8 mouse cellular contexts compared by ENCODE assay signal in the genomic region with DNA sequence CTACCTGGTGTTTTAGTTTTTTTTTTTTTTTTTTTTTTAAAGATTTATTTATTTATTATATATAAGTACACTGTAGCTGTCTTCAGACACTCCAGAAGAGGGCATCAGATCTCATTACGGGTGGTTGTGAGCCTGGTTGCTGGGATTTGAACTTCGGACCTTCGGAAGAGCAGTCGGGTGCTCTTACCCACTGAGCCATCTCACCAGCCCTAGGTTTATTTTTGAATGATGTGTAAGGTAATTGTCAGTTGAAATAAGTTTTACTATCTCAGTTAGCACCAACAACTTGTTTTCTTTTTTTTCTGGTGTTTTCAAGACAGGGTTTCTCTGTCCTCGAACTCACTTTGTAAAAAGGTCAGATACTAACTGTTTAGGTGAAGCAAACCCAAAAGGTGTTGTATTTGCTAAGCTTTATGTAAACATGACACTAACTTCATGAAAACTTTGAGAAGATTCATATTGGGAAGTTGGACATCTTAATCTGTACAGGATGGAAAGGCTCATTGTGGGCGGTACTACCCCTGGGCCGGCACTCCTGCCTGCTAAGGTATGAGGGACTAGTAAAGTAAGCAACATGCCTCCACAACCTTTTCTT. TPM values are rescaled to one million over a fixed set of nuclear protein-coding genes. Genes with fewer than 3 reads are reported as not detected.
DNase-seq lines count a peak whose midpoint lies in the region; ATAC-seq lines count a peak whose summit lies in the region.

No protein-coding gene starts in this region.

- no peak overlapping the region for H3K4me3 ChIP-seq in hindbrain, embryonic 13.5 days
- H3K4me3 ChIP-seq in liver, embryonic 13.5 days (replicated peaks), result no peak overlapping the region
- H3K4me3 ChIP-seq in neural tube, embryonic 14.5 days (ENCODE audit: low read depth, low read length), result no peak overlapping the region

- DNase-seq in adrenal gland, postnatal 14 days, result peak; percentile 28
- no peak for DNase-seq in adrenal gland, postnatal 4 days (ENCODE audit: low spot score in 2 of 2)
- peak; percentile 18 for DNase-seq in urinary bladder, postnatal 25 days (ENCODE audit: low spot score)
- DNase-seq in urinary bladder, postnatal 14 days (ENCODE audit: low spot score), result no peak
- DNase-seq in liver, embryonic 13.5 days, result no peak
- DNase-seq in urinary bladder, adult 18-20 months (ENCODE audit: low spot score in 2 of 2), result no peak

- H3K9me3 ChIP-seq in hindbrain, embryonic 13.5 days, result no peaks in the 10 kb centered on the region
- no peaks in the 10 kb centered on the region for H3K9me3 ChIP-seq in liver, embryonic 13.5 days (replicated peaks)
- no peaks in the 10 kb centered on the region for H3K9me3 ChIP-seq in neural tube, embryonic 14.5 days (ENCODE audit: control insufficient read depth, low read length)

- 0 out of 2 replicates have a peak, but pooled peaks have one; percentile 49 for ATAC-seq in hindbrain, embryonic 13.5 days (ENCODE audit: low FRiP score)
- ATAC-seq in liver, embryonic 13.5 days (ENCODE audit: low read depth), result peak; percentile 69
- ATAC-seq in neural tube, embryonic 14.5 days (ENCODE audit: low read depth), result peak; percentile 22

- peaks cover 20% of the 10 kb centered on the region for H3K4me1 ChIP-seq in hindbrain, embryonic 13.5 days (replicated peaks)
- peaks cover 44% of the 10 kb centered on the region for H3K4me1 ChIP-seq in liver, embryonic 13.5 days (replicated peaks)
- 0 out of 2 replicates have a peak, but pooled peaks cover 6% of the 10 kb centered on the region for H3K4me1 ChIP-seq in neural tube, embryonic 14.5 days (ENCODE audit: control insufficient read depth, insufficient read depth, low read length)

- H3K27me3 ChIP-seq in hindbrain, embryonic 13.5 days, result no peaks in the 10 kb centered on the region
- H3K27me3 ChIP-seq in liver, embryonic 13.5 days, result no peaks in the 10 kb centered on the region
- H3K27me3 ChIP-seq in neural tube, embryonic 14.5 days (ENCODE audit: control insufficient read depth, insufficient read depth, low read length), result no peaks in the 10 kb centered on the region

- H3K36me3 ChIP-seq in hindbrain, embryonic 13.5 days, result peaks cover 7% of the 10 kb centered on the region
- peaks cover 8% of the 10 kb centered on the region for H3K36me3 ChIP-seq in liver, embryonic 13.5 days
- H3K36me3 ChIP-seq in neural tube, embryonic 14.5 days (ENCODE audit: control insufficient read depth, insufficient read depth, low read length), result no peaks in the 10 kb centered on the region

- no peak overlapping the region for H3K9ac ChIP-seq in hindbrain, embryonic 13.5 days
- 0 out of 2 replicates have a peak overlapping the region, but pooled peaks have one; percentile 18 for H3K9ac ChIP-seq in liver, embryonic 13.5 days
- no peak overlapping the region for H3K9ac ChIP-seq in neural tube, embryonic 14.5 days (replicated peaks; ENCODE audit: low read depth, low read length)

- peak overlapping the region; percentile 49 for H3K27ac ChIP-seq in hindbrain, embryonic 13.5 days
- peak overlapping the region; percentile 97 for H3K27ac ChIP-seq in liver, embryonic 13.5 days
- no peak overlapping the region for H3K27ac ChIP-seq in neural tube, embryonic 14.5 days (ENCODE audit: low read depth, low read length)

- WGBS in hindbrain, embryonic 13.5 days, result 11% methylated on average over 7 of the region's 7 CpGs
- WGBS in liver, embryonic 13.5 days (ENCODE audit: insufficient replicate concordance), result 2% methylated on average over 7 of the region's 7 CpGs
- 13% methylated on average over 7 of the region's 7 CpGs for WGBS in neural tube, embryonic 14.5 days

- H3K4me2 ChIP-seq in hindbrain, embryonic 13.5 days, result no peak overlapping the region
- peak overlapping the region; percentile 28 for H3K4me2 ChIP-seq in liver, embryonic 13.5 days
- no peak overlapping the region for H3K4me2 ChIP-seq in neural tube, embryonic 14.5 days (ENCODE audit: low read depth, low read length)

RNA-seq across cellular contexts. Expression of a gene that starts 1.4 kb away (rescaled TPM):
- 35.0 and 37.9 TPM in 2 replicates for total RNA-seq in adrenal gland, postnatal 14 days (2021)
- 10 to 100 TPM; 36.9 to 37.8 TPM for total RNA-seq in adrenal gland, postnatal 4 days (2021)
- 90.3 and 97.2 TPM in 2 replicates for polyA plus RNA-seq in hindbrain, embryonic 13.5 days (2015; fragmentation: Nextera tagmentation; extraction: Ambion mirVana)
- polyA plus RNA-seq in liver, embryonic 13.5 days (2015; fragmentation: Nextera tagmentation; extraction: Ambion mirVana), result 50.0 and 50.3 TPM in 2 replicates
- 77.2 and 83.9 TPM in 2 replicates for polyA plus RNA-seq in neural tube, embryonic 14.5 days (2014; fragmentation: Nextera tagmentation; extraction: Ambion mirVana)

RNA-seq across cellular contexts. Expression of a gene that starts 40.7 kb away (rescaled TPM):
- 68.4 and 75.3 TPM in 2 replicates for total RNA-seq in adrenal gland, postnatal 14 days (2021)
- total RNA-seq in adrenal gland, postnatal 4 days (2021), result 100 to 1,000 TPM in 1 of 2 experiments, 10 to 100 TPM in 1; 89.4 to 101 TPM
- polyA plus RNA-seq in hindbrain, embryonic 13.5 days (2015; fragmentation: Nextera tagmentation; extraction: Ambion mirVana), result 182 and 193 TPM in 2 replicates
- polyA plus RNA-seq in liver, embryonic 13.5 days (2015; fragmentation: Nextera tagmentation; extraction: Ambion mirVana), result 61.4 and 67.2 TPM in 2 replicates
- 219 and 224 TPM in 2 replicates for polyA plus RNA-seq in neural tube, embryonic 14.5 days (2014; fragmentation: Nextera tagmentation; extraction: Ambion mirVana)

Comparison
In these comparisons a context has a peak if more than half of its experiments do, and no peak if none do; other contexts are left out.
1. DNase-seq: peak in adrenal gland, postnatal 14 days (single experiment) and urinary bladder, postnatal 25 days (single experiment); none in adrenal gland, postnatal 4 days (0 of 2), urinary bladder, postnatal 14 days (single experiment), liver, embryonic 13.5 days (single experiment) and urinary bladder, adult 18-20 months (0 of 2).
2. Peak in every context shown above with its lines, with median percentiles within 50 percentile points of each other: ATAC-seq.